Mouse (Mus musculus): Measurements from ENCODE around the gene Slc5a1. TPM values are rescaled to one million over a fixed set of nuclear protein-coding genes. Genes with fewer than 3 reads are reported as not detected.

The Slc5a1 gene
- under 1 TPM in 1 of 2 experiments, not detected in 1; 0.08 TPM for total RNA-seq (2021)

DNA sequence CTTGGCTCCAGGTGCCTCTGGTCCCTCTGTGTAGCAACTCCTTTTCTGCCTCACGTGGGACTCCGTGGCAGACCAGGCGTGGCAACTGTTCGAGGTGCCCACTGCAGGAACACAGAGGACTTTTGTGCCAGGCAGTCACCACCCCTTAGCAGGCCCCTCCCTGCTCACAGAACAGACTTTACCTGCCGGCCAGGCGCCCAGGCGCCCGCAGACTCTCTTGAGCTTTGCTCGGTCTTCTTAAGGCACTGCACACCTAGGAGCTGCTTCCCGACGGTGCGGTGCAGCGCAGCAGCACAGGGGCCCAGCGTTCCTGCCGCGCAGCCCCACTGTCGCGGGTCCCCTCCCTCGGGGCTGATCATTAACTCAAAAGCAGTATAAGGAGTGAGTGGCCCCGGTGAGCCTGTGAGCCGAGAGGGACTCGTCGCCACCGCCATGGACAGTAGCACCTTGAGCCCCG, at the start of gene Slc5a1:
Gene Slc5a1, plus strand, starts transcription at position 195 of the 457 bp plus-strand sequence.
- intact Hi-C loops (cut with DNase I) = no loop called here
- no peak for DNase-seq

DNA sequence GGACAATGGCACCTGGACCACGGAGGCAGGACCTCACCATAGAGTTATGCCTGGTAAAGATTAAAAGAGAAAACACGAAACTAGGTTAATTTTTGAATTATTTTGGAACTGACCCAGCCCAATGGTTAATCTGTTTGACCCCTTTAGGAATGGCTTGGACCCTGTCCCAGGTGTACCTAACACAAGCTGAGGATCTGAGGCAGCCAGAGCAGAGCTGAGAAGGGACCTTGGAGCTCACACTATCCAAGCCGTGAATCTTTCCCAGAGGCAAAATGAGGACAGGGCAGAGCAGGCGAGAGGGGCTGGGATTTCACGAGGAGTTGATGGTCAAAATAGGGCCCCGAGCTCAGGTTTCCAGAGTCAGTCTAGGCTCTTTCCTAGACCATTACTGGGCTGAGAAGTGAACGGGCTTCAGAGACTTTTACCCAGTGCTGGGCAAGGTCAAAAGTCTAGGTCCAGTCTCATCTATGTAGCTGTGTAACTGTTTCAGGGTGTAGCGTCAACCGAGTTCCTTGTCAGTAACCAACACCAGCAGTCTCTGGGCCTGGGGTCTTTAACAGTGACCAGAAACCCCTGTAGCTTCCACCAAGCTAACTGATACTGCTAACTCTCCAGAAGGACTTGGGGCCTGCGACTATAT, 47.8 kb upstream of the Slc5a1 start:
- intact Hi-C loops (cut with DNase I) = no loop called here
- no peak for DNase-seq

DNA sequence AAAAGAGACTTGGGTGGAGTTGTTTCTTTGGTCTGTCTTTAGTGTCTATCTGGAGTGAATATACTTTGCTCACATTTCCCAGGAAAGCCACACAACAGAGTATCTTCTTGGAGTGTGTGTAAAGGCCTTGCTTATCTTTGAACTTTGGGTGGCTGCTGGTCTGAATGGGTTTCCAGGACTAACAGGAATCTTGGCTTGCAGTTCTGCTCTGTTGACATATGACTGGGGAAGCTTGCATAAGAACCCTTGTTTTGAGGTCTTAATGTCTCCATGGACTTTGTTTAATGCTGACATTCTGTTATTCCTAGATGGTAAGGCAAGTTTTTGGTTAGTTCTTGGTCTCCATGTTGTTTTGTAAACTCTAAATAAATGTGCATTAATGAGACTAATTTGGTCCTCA, 33.9 kb upstream of the Slc5a1 start:
- intact Hi-C loops (cut with DNase I) = no loop called here
- DNase-seq = no peak

DNA sequence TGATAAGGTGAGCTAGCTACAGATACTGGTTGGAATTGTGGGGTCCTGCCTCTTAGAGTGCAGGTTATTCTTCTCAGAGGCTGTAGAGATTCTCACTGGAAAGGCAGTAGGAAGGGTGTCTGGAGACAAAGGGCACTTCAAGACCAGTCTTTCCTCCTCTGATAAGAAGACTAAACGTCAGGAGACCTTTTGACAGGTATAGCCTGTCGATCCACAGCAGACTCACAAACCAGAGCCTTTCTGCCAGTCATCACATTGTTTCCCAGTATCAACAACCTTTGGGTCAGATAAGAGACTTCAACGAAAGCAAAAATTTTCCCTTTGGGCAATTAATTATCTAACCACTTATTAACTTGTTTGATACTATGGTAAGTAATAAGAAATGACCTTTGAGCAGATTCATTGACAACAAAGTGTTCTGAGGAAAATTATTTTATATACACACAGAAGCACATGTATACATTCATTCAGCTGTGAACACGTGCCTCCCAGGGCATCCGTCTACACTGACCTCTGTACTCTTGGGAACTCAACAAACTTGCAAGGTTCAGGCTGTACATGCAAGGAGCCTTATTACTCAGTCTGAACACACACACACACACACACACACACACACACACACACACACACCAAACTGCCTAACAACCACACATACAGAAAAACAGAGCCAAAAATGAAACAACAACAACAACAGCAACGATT, 27.4 kb upstream of the Slc5a1 start:
- DNase-seq = no peak
- intact Hi-C loops (cut with DNase I) = no loop called here

DNA sequence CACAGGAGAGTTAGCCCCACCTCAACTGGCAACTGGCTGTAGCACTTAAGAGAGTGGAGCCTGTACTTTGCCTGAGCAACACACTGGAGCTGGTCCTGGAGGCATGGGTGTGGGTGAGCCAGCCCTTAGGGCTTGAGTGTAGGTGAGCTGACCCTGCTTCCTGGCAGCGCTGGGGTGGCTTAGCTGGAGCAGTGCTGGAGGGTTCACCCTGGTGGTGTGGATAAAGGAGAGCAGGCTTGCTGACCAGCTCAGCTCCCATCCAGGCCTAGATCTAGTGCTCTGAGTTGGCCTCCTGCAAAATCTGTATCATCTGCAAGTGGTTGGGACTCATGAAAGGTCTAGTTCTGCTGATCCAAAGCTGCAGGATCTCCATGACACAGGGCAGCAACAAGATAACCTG, 21.1 kb upstream of the Slc5a1 start:
- DNase-seq = no peak
- intact Hi-C loops (cut with DNase I) = no loop called here

DNA sequence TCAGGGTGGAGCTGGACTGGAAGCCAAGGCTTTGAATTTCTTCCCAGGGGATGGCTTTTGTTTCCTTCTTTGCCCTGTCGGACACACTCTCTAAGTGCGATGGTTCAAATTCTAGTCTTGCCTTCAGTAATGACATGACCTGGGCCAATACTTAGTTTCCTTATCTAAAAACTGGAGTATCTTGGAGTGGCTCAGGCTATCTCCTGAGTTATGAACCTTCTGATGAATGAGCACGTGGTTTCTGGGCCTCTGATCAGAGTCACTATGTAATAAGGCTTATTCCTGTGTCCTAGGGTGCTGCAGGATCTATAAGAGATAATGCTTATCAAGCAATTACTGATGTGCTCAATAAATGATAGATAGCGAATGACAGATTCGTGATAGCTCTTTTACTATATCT, 19.4 kb upstream of the Slc5a1 start:
- DNase-seq = no peak
- intact Hi-C loops (cut with DNase I) = no loop called here

DNA sequence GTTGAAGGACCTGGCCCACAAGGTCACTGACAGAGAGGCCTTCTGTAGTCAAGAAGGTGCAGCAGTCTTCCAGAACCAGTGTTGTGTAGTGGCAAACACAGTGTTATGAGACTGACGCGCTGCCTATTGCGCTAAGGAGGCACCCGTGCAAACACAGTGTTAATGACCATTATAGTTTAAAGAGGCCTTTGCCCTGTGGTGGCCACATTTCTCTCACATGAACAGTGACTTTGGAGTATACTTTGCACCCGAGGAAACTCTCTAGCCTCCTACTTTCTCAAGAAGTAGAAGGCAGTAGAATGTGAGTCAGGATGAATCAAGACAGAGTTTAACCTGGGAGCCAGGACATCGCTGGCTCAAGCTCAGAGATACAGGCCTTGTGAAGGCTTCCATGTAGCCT, 12.7 kb upstream of the Slc5a1 start:
- no peak for DNase-seq
- intact Hi-C loops (cut with DNase I) = no loop called here

DNA sequence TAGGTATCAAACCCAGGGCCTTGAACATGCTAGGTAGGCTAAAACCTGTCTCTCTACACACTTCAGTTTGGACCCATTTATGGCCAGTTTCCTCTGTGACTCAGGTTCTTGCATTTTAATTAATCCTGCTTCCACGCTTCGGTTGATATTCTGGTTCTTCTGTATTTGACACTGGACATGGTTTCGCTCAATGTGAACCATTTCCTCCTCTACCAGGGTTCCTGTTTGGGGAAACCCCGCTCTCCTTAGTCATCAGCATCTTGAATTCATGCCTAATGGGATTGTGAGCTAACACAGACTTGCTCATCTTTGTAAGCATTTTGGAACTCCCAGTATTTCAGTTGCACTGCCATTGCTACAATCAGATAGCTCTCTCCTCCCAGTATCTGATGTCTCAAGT, 8.7 kb upstream of the Slc5a1 start:
- DNase-seq = no peak
- intact Hi-C loops (cut with DNase I) = no loop called here

DNA sequence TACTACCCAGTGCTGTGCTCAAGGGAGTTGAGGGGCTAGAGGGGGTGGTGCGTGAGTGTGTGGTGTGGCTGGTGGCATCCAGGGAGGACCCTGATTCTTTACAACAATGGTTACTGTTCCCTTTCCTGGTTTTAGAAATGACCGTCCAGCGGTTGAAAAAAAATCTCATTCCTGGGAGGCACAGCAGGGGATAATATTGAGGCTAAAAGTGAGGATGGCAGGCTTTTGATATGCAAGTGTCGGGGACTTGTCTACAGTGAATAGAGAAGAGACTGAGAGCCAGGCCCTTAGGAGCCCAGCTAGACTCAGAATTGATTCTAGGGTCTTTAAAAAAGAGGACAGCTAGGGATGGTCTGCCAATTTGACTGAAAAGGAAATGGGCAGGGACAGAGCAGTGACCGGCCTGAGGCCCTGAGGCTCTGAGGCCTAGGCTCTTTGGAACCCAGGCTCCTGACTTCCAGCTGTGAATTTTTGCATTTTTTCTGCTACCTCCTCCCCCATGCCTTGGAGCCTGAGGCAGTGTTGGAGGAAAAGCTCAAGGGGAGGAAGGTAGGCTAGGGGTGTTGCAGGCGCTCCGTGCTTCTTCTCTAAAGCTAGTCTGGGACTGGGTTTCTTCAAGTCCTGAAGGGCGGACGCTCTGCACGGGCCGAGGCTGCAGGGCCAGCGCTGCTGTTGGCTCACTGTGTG, 1.5 kb upstream of the Slc5a1 start:
- intact Hi-C loops (cut with DNase I) = no loop called here
- no peak for DNase-seq

DNA sequence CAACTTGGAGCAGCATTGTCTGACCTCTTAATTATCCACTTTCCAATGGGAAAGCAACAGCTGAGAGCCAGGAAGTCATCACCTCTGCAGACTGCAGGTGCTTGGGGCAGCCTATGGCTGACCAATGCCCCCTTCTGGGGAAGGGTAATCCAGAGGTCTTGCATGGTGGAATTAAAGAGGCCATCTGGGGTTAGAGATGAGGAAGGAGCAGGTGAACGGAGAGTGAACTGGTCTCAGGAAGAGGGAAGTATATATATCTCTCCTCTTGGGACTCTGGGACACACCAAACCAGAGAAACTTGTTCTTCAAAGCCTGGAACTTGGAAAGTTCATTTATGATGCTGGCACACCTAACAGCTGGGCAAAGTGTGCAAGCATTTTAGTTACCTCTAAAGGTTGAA, 857 bp downstream of the Slc5a1 start:
- intact Hi-C loops (cut with DNase I) = no loop called here
- DNase-seq = no peak

DNA sequence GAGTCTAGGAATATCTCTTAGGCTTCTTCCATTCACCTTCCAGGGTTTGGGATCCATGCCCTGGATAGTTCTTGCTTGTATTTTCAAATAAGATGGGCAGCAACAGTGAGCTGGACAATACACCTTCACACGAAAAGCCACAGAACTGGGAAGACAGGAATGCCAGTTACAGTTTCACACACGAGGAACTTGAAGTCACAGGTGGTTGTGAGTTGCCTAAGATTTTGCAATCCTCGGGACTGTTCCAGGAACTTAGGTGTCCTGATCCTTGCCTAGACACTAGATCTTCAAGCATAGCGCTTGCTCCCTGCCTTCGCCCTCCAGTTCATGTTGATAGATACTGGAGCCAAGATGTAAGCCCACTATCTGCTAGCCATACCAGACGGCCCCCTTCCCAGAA, 1.6 kb downstream of the Slc5a1 start:
- intact Hi-C loops (cut with DNase I) = no loop called here
- DNase-seq = no peak

DNA sequence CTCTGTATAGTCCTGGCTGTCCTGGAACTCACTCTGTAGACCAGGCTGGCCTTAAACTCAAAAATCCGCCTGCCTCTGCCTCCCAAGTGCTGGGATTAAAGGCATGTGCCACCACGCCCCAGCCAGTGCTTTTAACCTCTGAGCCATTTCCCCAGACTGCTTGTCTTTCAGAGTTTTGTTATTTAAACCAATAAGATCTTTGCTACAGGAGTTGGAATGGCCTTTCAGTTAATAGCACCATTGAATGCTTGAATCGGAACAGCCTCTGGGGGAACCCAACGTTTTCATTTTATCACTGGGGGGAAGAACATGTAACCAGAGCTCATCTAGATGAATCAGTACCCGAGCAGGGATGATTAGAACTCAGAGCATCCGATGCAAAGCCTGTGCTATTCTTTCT, 3.0 kb downstream of the Slc5a1 start:
- intact Hi-C loops (cut with DNase I) = no loop called here

DNA sequence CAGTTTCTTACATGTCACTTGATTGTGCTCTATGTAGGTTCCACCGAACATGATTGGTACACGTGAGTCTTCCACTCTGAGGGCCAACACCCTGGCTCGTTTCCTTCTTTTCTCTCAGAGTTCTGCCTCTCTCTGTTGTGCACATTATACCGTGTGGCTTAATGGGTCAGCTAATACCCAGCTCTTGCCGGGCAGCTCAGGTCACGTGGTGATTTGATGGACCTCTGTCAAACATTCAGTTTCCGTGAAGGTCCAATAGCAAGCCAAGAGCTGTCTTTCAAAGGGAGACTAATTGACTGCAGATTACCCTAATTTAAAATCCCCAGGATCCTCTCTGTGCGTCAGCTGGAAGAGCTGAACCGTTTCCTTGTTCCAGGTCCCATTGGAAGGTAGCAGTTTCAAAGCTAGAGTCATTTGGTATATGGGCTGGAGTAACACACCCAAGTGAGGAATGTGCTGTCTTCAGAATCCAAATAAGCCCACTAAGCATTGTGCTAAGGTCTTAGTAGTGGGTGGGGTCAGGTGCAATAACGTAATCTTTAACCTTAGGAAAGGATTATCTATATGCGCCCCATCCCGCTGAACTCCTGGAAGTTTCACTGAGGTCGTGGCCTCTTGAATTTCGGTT, 3.9 kb downstream of the Slc5a1 start:
- no peak for DNase-seq
- intact Hi-C loops (cut with DNase I) = no loop called here

More for the DNA sequence above, 3.0 kb downstream of the Slc5a1 start:
- no peak for DNase-seq

DNA sequence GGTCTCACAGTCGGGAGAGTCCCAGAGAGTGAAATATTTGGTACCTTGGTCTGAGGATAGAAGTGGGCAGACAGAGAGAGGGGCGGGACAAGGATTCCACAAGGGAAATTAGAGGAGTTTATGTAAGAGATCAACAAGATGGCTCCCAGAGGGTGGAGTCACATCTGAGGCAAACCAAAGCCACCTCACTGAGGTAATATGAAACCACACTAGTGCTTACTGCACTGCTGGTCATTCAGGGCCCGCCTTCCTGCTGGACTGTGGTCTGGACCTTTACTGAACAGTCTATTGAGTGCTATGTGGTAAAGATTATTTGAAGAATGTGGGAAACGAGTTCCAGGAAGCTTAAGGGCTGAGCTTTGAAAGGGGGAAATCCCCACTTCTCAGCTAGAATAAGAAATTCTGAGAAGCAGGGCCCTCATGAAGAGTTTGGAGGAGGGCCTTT, 17.9 kb downstream of the Slc5a1 start:
- no peak for DNase-seq
- intact Hi-C loops (cut with DNase I) = no loop called here

DNA sequence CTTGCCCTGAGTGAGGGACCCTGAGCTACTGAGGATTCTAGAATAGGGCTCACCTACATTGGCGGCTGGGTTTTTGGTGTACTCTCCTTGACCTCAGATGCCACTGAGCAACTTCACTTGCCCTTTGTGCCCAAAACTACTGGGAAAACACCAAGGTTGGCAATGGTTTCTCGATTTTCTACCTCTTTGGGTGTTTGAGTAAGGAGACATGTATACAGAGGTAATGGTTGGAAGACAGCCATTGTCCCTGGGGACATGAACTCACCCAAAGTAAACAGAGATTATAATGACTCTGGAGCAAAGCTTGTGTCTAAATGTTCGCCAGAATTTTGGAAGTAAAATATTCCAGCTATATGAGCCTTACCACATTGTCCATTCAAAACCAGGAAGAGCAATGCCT, 19.6 kb downstream of the Slc5a1 start:
- DNase-seq = no peak
- intact Hi-C loops (cut with DNase I) = no loop called here

DNA sequence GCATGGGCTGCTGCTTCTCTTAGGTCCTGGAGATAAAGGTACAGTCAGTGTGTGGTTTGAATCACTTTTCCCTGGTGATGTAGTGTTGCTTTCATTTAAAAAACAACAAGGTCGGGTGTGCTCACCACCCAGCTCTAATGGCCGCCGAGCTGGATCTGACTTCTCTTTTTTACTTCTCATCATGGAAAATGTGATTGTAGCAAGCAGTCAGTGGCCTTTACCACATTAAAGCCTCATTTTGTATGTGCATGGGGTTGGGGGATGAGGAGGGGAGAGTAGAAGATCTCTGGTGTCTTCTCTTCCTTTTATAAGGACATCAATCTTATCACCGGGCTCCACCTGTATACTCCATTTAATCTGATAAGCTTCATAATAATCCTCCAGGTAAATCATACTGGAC, 21.3 kb downstream of the Slc5a1 start:
- intact Hi-C loops (cut with DNase I) = no loop called here
- DNase-seq = no peak

DNA sequence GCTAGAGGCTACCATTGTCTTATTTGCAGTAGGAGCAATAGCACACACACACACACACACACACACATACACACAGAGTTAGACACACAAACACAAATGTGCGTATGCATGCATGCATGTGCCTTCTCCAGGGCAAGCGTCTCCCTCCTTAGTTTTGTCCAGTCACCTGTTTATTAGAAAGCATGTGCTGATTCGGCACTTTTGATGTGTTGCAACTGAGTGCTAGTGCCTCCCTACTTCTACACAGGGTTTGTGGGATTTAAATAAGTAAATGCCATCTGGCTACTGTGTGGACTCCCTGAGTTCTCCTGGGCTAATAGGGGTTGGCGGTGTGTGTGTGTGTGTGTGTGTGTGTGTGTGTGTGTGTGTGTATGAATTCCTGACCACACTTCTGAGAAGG, 30.1 kb downstream of the Slc5a1 start:
- intact Hi-C loops (cut with DNase I) = no loop called here
- DNase-seq = no peak

DNA sequence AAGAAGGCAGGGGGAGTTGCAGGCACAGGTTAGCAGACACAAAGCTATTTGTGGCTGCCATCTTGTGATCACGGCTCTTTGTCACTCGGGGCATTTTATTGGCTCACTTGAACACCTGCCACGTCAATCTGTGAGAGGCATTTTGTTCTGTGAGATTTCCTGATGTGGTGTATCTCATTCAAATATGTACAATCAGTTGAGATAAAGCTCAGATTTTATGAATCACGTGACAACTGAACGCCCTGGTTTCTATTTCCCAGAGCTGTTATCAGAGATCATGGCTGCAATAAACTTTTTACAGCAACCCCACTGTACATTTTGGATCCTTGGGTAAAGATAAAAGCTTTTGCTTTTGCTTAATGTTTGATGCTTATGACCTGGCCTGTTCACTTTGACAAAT, 31.6 kb downstream of the Slc5a1 start:
- no peak for DNase-seq
- intact Hi-C loops (cut with DNase I) = no loop called here

DNA sequence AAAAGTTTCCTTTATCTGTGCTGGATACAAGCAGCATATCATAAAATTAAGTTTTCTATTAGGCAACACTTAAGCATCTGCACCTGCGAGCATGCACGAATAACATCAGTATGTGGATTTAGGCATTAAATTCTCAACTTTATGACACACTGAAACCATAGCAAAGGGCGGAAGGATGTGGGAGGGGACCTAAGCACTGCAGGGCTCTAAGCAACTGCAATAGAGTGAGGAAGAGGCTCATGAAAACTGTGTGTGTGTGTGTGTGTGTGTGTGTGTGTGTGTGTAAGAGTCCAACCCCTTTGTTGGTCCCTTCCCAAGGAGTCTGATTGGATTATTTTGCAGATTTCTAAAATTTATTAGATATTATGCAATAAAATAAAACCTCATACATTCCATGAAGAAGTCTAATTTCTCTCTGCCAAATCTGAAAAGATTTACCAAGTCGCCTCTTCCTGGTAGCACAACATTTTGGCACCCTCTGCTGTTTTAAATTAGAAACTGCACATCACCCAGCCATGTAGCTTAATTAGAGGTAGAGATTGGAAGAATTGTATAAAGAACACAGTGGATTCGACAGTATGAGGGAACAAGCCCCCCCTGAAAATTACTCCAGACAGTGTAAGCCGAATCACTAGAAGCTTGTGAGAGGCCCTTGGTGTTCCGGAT, 38.9 kb downstream of the Slc5a1 start:
- DNase-seq = peak; percentile 15
- intact Hi-C loops (cut with DNase I) = loop anchor here (5.0 kb wide), 1 partner anchor 101 kb away; no protein-coding TSS in a partner anchor

DNA sequence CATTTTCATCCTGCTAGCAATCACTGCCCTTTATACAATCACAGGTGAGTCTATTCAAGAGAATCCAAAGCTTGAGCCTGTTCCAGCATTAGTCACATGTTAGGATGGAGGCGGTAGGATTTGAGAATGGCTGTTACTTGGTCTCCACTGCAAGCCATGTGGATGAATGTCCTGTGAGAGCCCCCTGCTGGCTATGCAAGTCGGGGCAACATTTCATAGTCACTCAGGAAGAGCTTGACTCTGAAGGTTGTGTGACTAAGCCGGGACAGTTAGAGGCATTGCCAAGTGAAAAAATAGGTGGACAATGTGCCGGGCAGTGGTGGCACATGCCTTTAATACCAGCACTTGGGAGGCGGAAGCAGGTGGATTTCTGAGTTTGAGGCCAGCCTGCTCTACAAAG, 40.0 kb downstream of the Slc5a1 start:
- DNase-seq = no peak
- intact Hi-C loops (cut with DNase I) = loop anchor here (5.0 kb wide), 1 partner anchor 102 kb away; no protein-coding TSS in a partner anchor

DNA sequence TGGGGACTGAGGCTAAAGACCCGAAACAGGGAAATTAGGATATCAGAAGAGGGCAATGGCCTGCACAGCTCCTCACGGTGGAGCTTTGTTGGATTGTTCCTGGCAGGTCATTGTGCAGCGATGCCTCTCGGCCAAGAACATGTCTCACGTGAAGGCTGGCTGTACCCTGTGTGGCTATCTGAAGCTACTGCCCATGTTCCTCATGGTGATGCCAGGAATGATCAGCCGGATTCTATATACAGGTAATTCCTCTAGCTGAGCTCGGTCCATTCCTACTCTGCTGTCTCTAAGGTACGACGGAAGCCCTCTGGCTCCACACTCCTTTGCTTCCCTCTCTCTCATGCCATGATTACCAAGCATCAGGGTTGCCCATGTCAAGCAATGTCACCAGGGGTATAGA, 42.8 kb downstream of the Slc5a1 start:
- no peak for DNase-seq
- intact Hi-C loops (cut with DNase I) = no loop called here

All from left cerebral cortex, postnatal 4 days (tissue).